Mouse (Mus musculus) embryo, embryonic 9.5 days (tissue): ENCODE data around the gene Foxk2.
"Not testable (repeated sequence)": the region's sequence is repeated elsewhere in the genome, so short reads cannot be mapped to it uniquely, and the experiment has no call there.

Source experiments
- DNase-seq: peaks from one replicate; pipeline ENCODE4 v3.0.0-alpha.2; 2017; ENCODE audit errors: extremely low spot score

Gene Foxk2

DNA sequence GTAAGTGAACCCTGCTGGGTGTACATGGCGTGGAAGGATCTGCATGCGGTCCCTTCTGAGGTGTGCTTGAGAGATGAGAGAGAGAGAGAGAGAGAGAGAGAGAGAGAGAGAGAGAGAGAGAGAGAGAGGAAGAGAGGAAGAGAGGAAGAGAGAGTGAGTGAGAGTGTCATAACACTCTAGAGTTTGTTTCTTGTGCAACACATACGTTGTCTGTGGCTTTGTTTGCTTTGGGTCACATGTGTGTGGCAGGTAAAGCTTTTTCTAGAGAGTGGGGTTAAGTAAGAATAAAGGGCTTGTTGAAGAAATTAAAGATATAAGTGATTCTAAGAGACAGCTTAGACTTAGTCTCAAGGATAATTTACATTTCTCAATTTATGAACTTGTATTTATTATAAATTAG is 18.2 kb downstream of the Foxk2 start:
- DNase-seq = no peak

DNA sequence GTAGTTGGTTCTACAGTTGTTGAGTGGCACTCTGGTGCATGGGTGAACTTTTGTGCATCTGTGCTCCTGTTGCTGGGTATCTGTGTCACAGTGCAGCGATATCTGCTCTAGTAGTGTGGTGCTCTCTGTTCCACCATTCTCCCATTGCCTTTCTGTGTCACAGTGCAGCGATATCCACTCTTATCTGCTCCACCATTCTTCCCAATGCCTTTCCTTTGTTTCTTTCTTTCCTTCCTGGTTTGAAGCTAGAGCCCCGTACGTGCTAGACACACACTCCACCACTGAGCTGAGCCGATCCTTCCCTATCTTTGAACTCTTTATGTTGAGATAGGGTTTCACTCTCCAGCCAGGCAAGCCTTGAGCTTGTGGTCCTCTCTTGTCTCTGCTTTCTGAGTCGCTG is 23.1 kb downstream of the Foxk2 start:
- no peak for DNase-seq

DNA sequence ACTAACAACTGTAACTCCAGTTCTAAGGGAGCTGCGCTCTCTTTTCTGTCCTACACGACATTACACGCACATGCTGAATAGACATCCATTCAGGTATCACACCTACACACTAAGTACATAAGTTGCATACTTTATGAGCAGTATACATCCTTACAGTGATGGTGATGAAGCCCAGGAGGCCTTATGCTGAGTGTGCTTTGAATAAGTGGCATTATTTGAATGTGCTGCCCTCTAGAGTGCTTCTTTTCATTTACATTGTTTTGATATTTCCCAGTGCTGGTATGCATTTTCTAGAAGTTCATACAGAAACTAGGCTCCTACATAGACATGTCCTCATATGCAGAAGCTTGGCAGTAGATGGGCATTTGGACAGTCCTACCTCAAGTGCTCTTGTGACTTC is 30.1 kb downstream of the Foxk2 start:
- no peak for DNase-seq

DNA sequence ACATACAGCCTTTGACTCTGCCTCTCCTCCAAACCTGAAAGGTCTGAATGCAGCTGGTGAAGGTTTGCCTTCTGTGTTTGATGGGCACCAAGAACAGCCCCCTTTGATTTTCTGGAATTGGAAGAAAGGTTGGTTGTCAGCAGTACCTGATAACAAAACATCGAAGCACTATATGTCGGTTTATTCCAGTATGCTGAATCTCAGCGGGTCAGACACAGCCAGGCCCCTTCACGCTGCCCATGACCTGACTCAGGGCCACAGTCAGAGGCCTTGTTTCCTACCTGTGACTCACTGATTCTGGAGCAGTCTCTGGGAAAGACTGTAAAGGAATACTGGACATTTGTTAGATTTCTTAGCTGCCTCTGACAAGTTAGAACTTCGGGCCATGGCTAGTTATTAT is 35.0 kb downstream of the Foxk2 start:
- DNase-seq = no peak

DNA sequence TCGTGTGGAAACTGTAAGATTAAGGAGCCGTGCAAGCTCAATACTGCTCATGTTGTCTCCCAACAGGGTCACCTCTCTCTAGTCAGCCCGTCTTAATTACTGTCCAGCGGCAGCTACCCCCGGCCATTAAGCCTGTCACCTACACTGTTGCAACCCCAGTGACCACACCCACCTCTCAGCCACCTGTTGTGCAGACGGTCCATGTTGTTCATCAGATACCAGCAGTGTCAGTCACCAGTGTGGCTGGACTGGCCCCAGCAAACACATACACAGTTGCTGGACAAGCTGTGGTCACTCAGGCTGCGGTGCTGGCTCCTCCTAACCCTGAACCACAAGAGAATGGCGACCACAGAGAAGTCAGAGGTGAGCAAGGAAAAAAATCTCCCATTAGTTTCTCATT is 38.7 kb downstream of the Foxk2 start:
- no peak for DNase-seq

DNA sequence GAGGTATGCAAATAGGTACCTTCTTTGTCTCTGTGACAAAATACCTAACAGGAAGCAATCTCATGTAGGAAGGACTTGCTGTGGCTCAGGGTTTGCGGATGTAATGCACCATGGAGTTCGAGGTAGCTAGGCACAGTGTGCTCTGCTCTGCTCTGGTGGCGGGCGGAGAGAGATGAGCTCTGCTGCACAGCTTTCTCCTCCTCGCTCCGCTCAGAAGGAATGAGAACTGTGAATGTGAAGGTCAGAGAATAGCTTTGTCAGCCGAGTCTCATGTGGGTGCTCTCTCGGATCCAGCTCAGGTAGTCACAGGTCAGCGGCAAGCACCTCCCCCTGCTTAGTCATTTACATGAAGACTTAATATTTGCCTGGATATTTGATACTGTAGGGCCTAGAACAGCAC is 40.5 kb downstream of the Foxk2 start:
- DNase-seq = no peak

DNA sequence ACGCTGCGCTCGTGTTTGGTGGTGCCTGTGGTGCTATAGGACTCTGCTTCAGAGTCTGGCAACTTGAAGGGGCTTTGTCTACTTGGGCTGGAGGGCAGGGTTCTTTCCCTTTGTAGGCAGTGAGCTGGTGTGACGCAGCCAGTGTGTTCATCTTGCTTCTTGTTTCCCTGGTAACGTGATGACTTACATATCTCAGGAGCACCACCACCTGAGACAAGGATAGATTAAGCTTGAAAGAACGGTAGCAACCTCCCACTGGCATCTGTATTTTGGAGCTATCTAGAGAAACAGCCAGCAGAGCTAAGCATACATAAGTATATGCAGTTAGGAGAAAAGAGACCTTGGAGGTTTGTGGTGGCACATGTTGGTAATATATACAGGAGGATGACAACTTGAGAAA is 45.6 kb downstream of the Foxk2 start:
- DNase-seq = no peak

DNA sequence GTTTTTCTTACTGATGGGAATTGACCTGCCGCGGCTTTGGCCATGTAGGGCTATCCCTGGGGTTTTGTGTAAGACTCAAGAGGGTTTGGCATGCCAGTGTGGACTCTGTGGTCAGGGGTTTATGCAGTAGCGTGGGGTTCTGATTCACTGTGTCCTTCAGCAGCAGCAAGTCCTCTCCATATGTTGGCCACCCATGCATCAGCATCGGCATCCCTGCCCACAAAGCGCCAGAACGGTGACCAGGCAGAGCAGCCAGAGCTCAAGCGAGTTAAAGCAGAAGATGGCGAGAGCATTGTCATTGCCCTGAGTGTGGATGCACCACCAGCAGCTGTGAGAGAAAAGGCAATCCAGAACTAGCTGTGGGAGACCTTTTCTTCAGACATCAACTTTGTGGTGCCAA is 46.8 kb downstream of the Foxk2 start:
- DNase-seq = no peak

DNA sequence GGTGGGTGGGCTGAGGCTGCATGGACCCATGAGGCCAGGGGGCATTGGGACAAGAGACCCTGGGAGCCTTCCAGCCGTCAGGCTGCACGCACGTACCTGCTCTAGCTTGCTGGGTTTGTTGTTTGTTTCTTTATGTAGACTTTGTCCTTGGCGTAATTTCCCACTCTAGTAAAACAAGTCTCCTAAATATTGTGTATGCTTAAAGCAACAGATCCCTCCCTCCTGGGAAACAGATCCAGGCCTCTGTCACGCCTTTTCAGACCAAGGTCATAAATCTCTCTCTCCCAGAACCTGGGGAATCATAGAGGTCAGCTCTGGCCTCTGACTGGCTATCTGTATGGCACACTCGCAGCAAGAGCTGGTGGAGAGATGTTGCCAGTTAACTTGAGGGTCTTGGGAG is 47.9 kb downstream of the Foxk2 start:
- not testable (repeated sequence) for DNase-seq

DNA sequence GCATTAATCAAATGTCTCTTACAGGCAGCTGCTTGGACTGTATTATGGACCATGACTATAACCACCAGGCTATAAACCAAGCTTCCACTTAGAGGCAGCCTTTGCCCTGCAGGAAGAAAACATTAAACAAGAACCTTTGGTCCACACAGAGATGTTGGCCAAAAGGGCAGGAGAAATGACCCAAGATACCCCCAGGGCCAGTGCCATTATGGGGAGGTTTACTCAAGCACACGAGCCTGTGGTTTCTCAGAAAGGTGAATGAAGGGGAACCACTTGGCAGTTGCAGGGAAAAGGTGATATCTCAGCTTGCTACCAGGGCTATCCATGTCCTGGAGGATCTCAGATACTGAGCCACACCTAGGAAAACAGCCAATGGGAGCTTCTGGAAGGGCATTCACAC is 66.2 kb downstream of the Foxk2 start:
- no peak for DNase-seq

DNA sequence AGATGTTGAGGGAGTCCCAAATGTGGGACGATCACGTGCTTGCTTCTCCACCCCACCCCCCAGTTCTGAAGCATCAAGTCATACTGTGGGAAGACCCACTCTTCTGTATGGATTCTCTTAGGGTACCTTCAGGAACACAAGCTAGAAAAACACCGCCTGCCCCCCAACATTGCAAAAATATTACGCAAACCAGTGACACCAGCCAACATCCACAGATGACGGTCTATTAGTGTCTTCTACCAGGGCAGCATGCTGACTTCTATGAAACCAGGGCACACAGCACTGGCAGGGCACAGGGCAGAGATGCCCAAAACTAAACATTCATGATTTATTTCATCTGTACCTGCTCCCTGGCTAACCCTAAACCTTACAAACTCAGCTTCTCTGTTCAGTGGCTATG is 66.9 kb downstream of the Foxk2 start:
- DNase-seq = no peak

DNA sequence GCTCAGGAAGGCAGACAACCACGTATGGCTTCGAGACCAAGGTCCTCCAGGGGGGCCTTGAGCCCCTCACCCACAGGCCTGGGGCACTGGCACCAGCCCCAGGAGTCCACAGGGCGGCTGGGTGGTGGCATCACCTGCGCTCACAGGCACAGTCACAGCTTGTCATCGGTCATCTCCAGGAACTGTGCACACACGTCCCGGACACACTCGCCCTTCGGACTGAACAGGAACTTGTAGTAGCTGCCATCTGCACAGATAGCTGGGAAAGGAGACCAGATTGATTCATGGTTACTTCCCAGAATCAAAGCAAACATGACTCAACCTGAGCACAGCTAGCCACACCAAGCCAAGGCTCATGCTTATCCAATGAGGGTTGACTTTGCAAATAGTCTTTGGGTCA is 68.4 kb downstream of the Foxk2 start:
- no peak for DNase-seq

DNA sequence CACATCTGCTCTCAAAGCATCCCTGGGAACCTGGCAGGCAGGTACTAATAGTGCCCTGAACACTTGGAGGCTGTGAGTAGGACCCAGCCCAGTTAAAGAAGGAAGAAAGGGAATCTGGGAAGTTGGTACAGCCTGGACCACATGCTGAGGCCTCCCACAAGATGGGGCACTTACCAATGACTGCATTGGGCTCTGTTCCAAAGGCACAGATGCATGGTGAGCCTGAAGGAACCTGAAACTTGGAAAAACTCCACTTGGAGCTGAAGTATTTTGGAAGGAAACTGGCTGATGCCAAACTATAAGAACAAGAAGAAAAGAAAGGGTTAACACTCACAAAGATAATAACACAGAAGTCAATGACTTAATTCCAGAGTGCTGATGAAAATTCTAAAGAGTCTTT is 68.8 kb downstream of the Foxk2 start:
- DNase-seq = no peak

DNA sequence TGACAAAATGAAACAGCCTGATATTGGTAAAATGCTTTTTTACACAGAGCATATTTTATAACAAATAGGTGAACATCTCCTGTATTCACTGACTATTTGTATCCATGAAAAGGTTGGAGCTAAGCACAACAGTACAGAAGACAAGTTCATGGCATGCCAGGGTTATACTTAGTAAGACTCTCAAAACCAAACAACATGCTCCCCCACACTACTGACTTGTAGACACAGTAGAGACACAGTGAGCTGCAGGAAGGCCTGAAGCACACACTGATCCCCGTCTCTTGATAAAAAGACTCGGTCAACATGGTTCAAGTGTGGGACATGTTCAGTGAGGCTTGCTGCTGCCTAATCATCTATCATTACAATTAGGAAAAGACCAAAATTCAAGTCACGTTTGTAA is 71.9 kb downstream of the Foxk2 start:
- no peak for DNase-seq

DNA sequence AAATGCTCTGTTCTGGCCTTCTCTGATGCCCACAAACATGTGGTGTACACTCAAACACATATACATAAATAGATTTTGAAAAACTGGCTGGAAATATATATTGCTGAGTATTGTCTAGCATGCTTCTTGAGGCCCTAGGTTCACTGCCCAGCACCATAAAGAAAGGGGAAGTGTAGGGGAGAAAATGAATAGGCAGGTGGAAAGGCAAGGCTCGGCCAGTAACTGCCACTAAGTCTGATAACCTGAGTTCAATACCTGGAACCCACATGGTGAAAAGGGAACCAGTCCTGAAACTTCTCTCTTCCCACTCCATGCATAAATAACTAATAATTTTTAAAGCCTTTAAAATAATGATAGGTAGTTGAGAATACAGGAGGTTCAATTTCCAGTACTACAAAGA is 79.9 kb downstream of the Foxk2 start:
- DNase-seq = no peak

DNA sequence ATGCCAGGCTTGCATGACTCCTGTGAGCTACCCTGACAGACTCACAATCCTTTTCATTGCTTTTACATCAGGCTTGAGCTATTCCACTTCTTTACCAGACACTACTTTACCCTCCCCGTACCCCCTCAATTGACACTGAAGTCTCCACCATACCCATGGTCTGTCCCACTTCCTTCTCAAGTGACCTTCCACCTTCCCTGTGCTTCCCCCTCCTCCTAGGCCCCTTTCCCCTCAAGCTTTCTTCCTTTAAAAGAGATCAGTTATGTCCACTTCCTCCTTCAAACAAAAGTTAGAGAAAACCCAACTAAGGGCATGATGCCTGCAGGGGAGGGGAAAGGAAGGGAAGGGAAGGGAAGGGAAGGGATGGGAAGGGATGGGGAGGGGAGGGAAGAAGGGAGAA is 80.5 kb downstream of the Foxk2 start:
- DNase-seq = no peak

DNA sequence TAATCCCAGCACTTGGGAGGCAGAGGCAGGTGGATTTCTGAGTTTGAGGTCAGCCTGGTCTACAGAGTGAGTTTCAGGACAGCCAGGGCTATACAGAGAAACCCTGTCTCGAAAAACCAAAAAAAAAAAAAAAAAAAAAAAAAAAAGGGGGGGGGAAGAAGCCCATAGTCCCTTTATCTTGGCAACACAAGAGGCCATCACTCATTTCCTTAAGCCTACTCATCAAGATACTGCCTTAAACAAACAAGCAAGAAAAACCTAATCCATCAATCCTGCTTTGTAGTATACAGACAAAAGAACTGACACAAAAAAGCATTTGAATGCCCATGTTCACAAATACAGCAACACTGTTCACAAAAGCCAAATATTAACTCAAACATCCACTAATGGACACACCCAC is 82.6 kb downstream of the Foxk2 start:
- not testable (repeated sequence) for DNase-seq

DNA sequence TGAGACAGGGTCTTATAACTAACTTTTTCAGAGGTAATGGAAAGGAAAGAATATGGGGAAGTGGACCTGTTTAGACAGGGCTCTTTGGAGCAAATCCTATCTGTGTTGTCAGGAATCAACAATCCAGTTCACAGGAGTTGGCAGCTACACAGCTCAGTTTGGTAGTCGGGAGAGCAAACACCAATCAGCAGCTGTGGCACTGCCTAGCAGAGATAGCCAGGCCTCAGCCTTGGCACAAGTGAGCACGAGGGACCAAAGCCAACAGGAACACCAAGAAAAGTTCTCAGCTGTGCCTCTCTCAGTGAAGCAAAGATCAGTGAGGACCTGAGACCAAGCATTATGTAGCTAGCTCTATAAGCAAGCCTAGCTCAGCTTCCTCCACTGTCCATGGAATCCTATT is 87.2 kb downstream of the Foxk2 start:
- no peak for DNase-seq

DNA sequence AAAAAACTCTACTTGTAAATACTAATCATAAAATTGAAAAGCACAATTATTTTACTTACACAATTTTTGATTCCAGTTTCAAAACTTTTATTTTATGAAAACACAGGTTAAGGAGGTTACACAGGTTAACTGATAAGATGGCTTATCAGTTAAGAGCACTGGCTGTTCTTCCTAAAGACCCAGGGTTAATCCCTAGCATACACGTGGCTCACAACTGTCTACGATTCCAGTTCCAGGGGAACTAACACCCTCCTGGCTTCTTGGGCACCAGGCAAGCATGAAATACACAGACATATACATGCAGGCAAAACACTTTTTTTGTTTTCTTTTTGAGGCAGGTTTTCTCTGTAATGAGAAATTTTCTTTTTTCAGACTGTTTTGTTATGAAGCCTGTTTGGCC is 88.4 kb downstream of the Foxk2 start:
- no peak for DNase-seq

DNA sequence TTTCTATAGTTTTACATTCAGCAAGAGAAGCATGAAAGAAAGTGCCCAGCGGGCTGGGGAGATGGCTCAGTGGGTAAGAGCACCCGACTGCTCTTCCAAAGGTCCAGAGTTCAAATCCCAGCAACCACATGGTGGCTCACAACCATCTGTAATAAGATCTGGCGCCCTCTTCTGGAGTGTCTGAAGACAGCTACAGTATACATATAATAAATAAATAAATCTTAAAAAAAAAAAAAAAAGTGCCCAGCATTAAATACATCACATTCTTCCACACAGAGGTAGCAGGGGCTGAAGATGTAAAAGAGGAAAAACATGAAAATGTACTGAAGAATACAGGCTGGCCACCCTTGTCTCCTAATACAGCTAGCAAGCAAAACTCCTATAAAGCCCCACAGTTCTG is 88.9 kb downstream of the Foxk2 start:
- DNase-seq = not testable (repeated sequence)

DNA sequence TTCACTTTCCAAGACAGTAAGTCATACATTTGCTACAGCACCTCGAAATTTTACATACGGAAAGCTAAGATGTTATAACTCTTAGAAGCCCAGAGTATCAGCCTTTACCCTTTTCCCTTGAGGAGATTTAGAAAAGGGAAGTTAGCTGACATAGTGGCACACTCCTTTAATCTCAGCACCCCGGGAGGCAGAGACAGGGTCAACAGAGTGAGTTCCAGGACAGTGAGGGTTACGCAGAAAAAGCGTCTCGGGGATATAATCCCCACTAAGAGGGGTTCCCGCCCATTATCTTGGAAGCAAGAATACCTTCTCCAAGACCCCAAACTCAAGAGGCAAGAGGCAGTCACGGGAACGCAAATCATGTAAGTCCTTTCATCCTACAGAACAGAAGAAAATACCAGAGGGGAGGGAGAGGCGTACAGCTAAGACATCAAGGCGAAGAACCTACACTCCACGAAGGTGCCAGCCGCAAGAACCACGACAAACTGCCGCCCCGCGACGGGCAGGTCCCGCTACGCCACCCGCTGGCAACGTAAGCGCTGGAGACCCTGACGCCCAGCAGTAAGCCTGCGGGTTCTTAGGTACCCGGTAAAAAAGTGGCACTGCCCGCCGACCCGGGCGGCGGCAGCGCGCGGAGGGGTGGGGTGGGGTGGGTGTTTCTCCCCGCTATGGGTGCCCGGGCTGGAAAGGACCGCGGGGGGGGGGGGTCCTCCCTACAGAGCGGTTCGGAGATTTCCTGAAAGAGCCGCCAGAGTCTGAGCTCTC is 93.7 kb downstream of the Foxk2 start:
- no peak for DNase-seq

DNA sequence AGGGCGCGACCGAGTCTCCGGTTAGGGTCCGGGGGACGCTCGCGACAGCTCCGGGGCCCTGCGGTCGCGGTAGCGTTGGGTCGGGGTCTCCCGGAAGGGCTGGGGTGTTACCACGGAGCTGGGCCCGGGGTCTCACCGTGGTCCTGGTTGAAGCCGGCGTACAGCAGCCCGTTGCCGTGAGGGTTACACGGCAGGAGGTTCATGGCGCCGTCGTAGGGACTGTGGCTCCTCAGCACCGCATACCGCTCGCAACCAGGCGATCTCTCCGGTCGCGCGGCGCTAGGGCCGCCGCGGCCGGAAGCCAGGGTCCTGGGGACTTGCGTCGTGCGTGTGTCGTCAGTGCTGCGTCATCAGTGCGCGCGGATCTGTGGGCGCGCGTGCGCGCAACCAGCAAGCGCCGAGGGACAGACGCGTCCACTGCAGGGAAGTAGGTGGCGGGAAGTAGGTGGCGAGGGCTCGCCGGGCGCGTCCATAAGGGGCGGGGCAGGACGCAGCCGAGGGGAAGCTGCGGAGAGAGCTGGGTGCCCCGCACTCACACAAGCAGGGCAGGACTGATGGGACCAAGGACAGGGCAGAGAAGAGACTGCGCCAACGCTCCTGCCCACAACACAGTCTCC is 94.4 kb downstream of the Foxk2 start, which contains the start of gene Wdr45b:
Gene Wdr45b, minus strand, starts transcription at position 355 of the 617 bp plus-strand sequence.
- peak; percentile 98 for DNase-seq
